Mouse (Mus musculus) liver, embryonic 18 days (tissue): ENCODE data around the gene Prl6a1. TPM values are rescaled to one million over a fixed set of nuclear protein-coding genes. Genes with fewer than 3 reads are reported as not detected.

Experiments
- polyA plus RNA-seq: library from polyadenylated mRNA; depleted of rRNA; stranded (reverse); fragments of >200 nt; gene quantifications from 2 replicates; pipeline ENCODE4 v1.2.3, GENCODE M21; 2012; rRNA removed

The Prl6a1 gene
- polyA plus RNA-seq: not detected in 2 replicates

GRCm38 (mm10) chr13:27312334-27313225, at the start of gene Prl6a1:
TSS of gene Prl6a1 (plus strand) at chr13:27312627.

GRCm38 (mm10) chr13:27345373-27345772, 32.9 kb downstream of the Prl6a1 start, which contains the start of gene Prl8a2:
TSS of gene Prl8a2 (plus strand) at chr13:27345673.

Other genes with a start within 250 kb of the Prl6a1 start
- gene Prl3d1, start 218.4 kb upstream of the Prl6a1 start, polyA plus RNA-seq: not detected in 2 replicates
- not detected in 2 replicates for gene Prl3d2, start 190.9 kb upstream of the Prl6a1 start, polyA plus RNA-seq
- not detected in 2 replicates for gene Prl3d3, start 155.8 kb upstream of the Prl6a1 start, polyA plus RNA-seq
- not detected in 2 replicates for gene Prl3c1, start 116.0 kb upstream of the Prl6a1 start, polyA plus RNA-seq
- gene Prl3b1, start 70.8 kb upstream of the Prl6a1 start, polyA plus RNA-seq: 0.09 and 0.11 TPM in 2 replicates
- gene Prl3a1, start 53.2 kb upstream of the Prl6a1 start, polyA plus RNA-seq: not detected in 2 replicates
- not detected in 2 replicates for gene Prl8a2, start 33.0 kb downstream of the Prl6a1 start, polyA plus RNA-seq
- gene Prl2b1, start 78.2 kb downstream of the Prl6a1 start, polyA plus RNA-seq: not detected in 2 replicates
- gene Prl8a6, start 126.1 kb downstream of the Prl6a1 start, polyA plus RNA-seq: not detected in 2 replicates
- not detected in 2 replicates for gene Prl8a8, start 200.6 kb downstream of the Prl6a1 start, polyA plus RNA-seq